8 mouse cellular contexts compared by ENCODE assay signal in the genomic region with DNA sequence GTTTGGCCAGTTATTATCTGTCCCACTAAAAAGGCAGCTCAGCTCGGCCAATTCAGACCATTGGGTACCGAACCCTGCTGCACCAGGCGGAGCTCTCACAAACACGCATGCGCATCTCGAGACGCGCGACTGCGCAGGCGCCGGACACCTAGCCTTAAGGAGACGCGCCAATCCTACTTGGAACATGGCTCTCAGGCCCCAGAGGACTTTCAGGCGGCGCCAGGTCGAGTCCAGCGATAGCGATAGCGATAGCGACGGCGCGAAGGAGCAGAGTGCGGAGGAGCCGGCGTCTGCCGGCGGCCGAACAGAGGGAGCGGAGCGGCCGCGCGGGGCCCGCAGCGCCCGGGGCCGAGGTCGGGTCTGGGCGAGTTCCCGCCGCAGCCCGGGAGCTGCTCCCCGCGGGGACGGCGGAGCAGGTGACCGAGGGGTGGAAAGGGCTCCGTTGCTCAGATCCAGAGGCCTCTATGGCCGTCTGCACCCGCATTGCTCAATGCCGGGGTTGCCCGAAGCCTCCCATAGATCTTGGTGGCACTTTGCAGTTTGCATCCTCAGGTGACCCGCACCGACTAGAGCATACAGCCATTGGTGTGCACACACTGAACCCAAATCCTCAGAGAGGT. TPM values are rescaled to one million over a fixed set of nuclear protein-coding genes. Genes with fewer than 3 reads are reported as not detected.
DNase-seq lines count a peak whose midpoint lies in the region; ATAC-seq and TF ChIP-seq lines count a peak whose summit lies in the region.

A gene (plus strand): TSS at position 147 of the 620 bp plus-strand sequence.

- no peaks in the 10 kb centered on the region for H3K9me3 ChIP-seq in forebrain, embryonic 15.5 days

- peaks cover 14% of the 10 kb centered on the region for H3K36me3 ChIP-seq in forebrain, embryonic 15.5 days

- H3K27me3 ChIP-seq in forebrain, embryonic 15.5 days = no peaks in the 10 kb centered on the region

- peaks cover 16% of the 10 kb centered on the region for H3K4me1 ChIP-seq in forebrain, embryonic 15.5 days
- H3K4me1 ChIP-seq in lung, adult 2 months (ENCODE audit: control insufficient read depth, insufficient read depth, low read length) = peaks cover 5% of the 10 kb centered on the region; the same call in 1 of the 2 replicates

- peak; percentile 64; the same call in 1 of the 2 replicates for TF ChIP-seq POLR2A in lung, adult 2 months (IDR thresholded peaks at IDR 0.05; ENCODE audit: borderline replicate concordance, extremely low read depth, low read depth, low read length)

- whole genome bisulfite sequencing in forebrain, embryonic 15.5 days = under 1% methylated on average over 56 of the region's 56 CpGs
- WGBS in lung, adult 2 months = under 1% methylated on average over 56 of the region's 56 CpGs

- ATAC-seq in forebrain, embryonic 15.5 days (replicated peaks) = peak; percentile 98
- 0 out of 2 replicates have a peak, but pooled peaks have one; percentile 66 for ATAC-seq in neutrophil, adult 5-6 weeks (ENCODE audit: extremely low read depth, insufficient number of reproducible peaks, low FRiP score, poor library complexity, severe bottlenecking)

- peak within 1 kb of the TSS; percentile 98 for H3K9ac ChIP-seq in forebrain, embryonic 15.5 days (replicated peaks)

- H3K4me3 ChIP-seq in forebrain, embryonic 15.5 days = peak within 1 kb of the TSS; percentile 98
- peak within 1 kb of the TSS; percentile 64 for H3K4me3 ChIP-seq in lung, adult 2 months (replicated peaks; ENCODE audit: extremely low read depth, low read depth, low read length)

- DNase-seq in ES-CJ7 (ENCODE audit: low read depth, low spot score) = peak; percentile 98
- peak; percentile 96 for DNase-seq in cerebellum, adult 11 months
- peak; percentile 83 for DNase-seq in heart, postnatal 25 days (ENCODE audit: low spot score)
- DNase-seq in layer of hippocampus, adult 18-20 months (ENCODE audit: low spot score in 2 of 2) = peak; percentile 90 to 95
- peak; percentile 96 for DNase-seq in lung, adult 2 months
- peak; percentile 80 to 81 for DNase-seq in thymus, adult 18-20 months

- H3K4me2 ChIP-seq in forebrain, embryonic 15.5 days (replicated peaks) = peak within 1 kb of the TSS; percentile 61

- no peak for TF ChIP-seq CTCF in lung, adult 2 months (IDR thresholded peaks at IDR 0.05; ENCODE audit: insufficient read depth, low read length)

- H3K27ac ChIP-seq in forebrain, embryonic 15.5 days (replicated peaks) = peak within 1 kb of the TSS; percentile 65

- intact Hi-C loops in heart, postnatal 25 days (cut with DNase I) = loop anchor here (5.0 kb wide), 1 partner anchor 44 kb away; a partner anchor contains a TSS

RNA-seq across cellular contexts. Expression of the gene that starts here (rescaled TPM):
- 8.3 and 9.4 TPM in 2 replicates for polyA plus RNA-seq in forebrain, embryonic 15.5 days (2015; fragmentation: Nextera tagmentation; extraction: Ambion mirVana)
- 1 to 10 TPM; 3.1 to 4.1 TPM for total RNA-seq in heart, postnatal 25 days (2021)
- total RNA-seq in layer of hippocampus, adult 18-20 months (2021) = 1 to 10 TPM; 9.4 to 9.5 TPM
- 2.0 and 2.4 TPM in 2 replicates for polyA plus RNA-seq in lung, adult 2 months (2012; rRNA removed)
- total RNA-seq in neutrophil, adult 5-6 weeks (2017) = 21.4 and 21.8 TPM in 2 replicates

Comparison
In these comparisons a context has a peak if more than half of its experiments do, and no peak if none do; other contexts are left out.
1. Peak in every context shown above with its lines: DNase-seq, ATAC-seq, H3K4me3 ChIP-seq and H3K27ac ChIP-seq.